ENCODE assay signal across 8 mouse cellular contexts in the genomic region with DNA sequence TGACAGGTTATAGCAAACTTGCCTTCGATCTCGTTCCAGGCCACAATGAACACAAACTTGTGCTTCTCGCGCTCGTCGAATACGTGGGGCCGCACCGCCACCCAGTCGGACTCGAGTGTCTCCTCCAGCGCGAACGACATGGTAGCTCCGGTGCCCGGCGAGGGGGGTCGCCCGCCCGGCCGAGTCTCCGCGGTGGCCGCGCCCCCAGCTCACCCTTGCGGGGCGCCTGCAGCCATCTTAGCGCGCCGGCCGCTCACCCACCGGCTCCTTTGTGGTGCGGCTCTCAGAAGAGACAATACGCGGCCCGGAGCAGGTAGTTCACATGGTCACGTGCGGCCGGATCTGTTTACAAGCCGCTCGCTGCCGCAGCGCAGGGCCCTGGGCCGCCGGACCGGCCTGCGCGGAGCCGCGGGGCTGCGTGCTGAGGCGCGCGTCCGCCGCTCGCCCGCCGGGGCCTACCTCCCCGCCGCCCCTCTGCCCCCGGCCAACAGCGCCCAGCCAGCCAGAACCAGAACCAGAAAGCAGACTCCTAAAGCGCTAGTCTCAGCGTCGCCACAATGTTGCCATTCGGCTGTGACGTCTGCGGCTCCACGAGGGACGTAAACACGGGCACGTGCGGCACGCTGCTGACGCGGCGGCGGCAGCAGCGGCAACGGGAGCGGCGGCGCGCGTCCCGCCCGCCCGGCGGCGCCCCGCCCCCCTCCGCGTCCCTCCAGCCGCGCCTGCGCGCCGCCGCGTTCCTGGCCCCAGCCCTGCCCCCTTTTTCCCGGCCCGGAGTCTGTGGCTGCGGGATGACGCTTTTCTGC. TPM values are rescaled to one million over a fixed set of nuclear protein-coding genes. Genes with fewer than 3 reads are reported as not detected.
DNase-seq lines count a peak whose midpoint lies in the region; ATAC-seq and TF ChIP-seq lines count a peak whose summit lies in the region.

A gene (minus strand): TSS at position 642 of the 806 bp plus-strand sequence.

- peaks cover 3% of the 10 kb centered on the region for H3K27me3 ChIP-seq in CH12.LX (replicated peaks)
- H3K27me3 ChIP-seq in forebrain, embryonic 12.5 days: no peaks in the 10 kb centered on the region
- H3K27me3 ChIP-seq in liver, postnatal 0 days (ENCODE audit: insufficient read depth, low read length): no peaks in the 10 kb centered on the region
- H3K27me3 ChIP-seq in neural tube, embryonic 14.5 days (ENCODE audit: control insufficient read depth, insufficient read depth, low read length): no peaks in the 10 kb centered on the region

- TF ChIP-seq EP300 in CH12.LX (IDR thresholded peaks at IDR 0.05; ENCODE audit: low read length): no peak
- no peak for TF ChIP-seq EP300 in liver, postnatal 0 days (IDR thresholded peaks at IDR 0.05; ENCODE audit: low read depth)

- TF ChIP-seq RAD21 in CH12.LX (IDR thresholded peaks at IDR 0.05; ENCODE audit: low read depth, low read length): no peak

- H3K36me3 ChIP-seq in CH12.LX (replicated peaks in 1 of 2; ENCODE audit: control insufficient read depth in 1 of 2, insufficient read depth in 1 of 2, low read length in 1 of 2): peaks cover 0 to 8% of the 10 kb centered on the region in 2 experiments
- H3K36me3 ChIP-seq in forebrain, embryonic 12.5 days (replicated peaks): no peaks in the 10 kb centered on the region
- H3K36me3 ChIP-seq in liver, postnatal 0 days (replicated peaks; ENCODE audit: insufficient read depth, low read length): no peaks in the 10 kb centered on the region; the same call in 1 of the 2 replicates
- H3K36me3 ChIP-seq in neural tube, embryonic 14.5 days (ENCODE audit: control insufficient read depth, insufficient read depth, low read length): no peaks in the 10 kb centered on the region

- in situ Hi-C loops in CH12.LX (cut with MboI; ENCODE audit: low pct_ligation_motif_present, low pct_unique_long_range_greater_than_20kb, low sequenced_read_pairs): no loop called here

- peak; percentile 93 for ATAC-seq in forebrain, embryonic 12.5 days (ENCODE audit: low FRiP score)
- ATAC-seq in liver, postnatal 0 days: peak; percentile 90
- peak; percentile 96 for ATAC-seq in neural tube, embryonic 14.5 days (ENCODE audit: low read depth)

- H3K9me3 ChIP-seq in CH12.LX (replicated peaks; ENCODE audit: low read length): no peaks in the 10 kb centered on the region
- no peaks in the 10 kb centered on the region for H3K9me3 ChIP-seq in forebrain, embryonic 12.5 days
- no peaks in the 10 kb centered on the region for H3K9me3 ChIP-seq in liver, postnatal 0 days (ENCODE audit: low read length)
- no peaks in the 10 kb centered on the region for H3K9me3 ChIP-seq in neural tube, embryonic 14.5 days (ENCODE audit: control insufficient read depth, low read length)

- dilution Hi-C loops in CH12.LX (cut with MboI; ENCODE audit: extremely low pct_ligation_motif_present, extremely low pct_unique_long_range_greater_than_20kb, low sequenced_read_pairs): no loop called here

- intact Hi-C loops in heart, postnatal 10 days (cut with DNase I): loop anchor here (2.0 to 5.0 kb wide), 3 partner anchors 97 to 191 kb away; no protein-coding TSS in a partner anchor

- DNase-seq in CH12.LX (ENCODE audit: extremely low read depth): peak; percentile 62
- DNase-seq in c-Kit-positive CD71-positive TER-119-negative erythroid progenitor cells, embryonic 14.5 days (ENCODE audit: low read depth): peak; percentile 52
- DNase-seq in heart, postnatal 10 days: peak; percentile 88 to 90
- peak; percentile 55 for DNase-seq in large intestine, adult 2 months (ENCODE audit: low read depth, low spot score)
- peak; percentile 90 for DNase-seq in liver, postnatal 0 days
- DNase-seq in testis, postnatal 10 days (ENCODE audit: low spot score): peak; percentile 95

- TF ChIP-seq POLR2A in CH12.LX (IDR thresholded peaks at IDR 0.05; ENCODE audit: low read depth, low read length): peak; percentile 58; the same call in 1 of the 2 replicates

- H3K4me2 ChIP-seq in CH12.LX (ENCODE audit: insufficient read depth, low read depth, poor library complexity, severe bottlenecking): peak within 1 kb of the TSS; percentile 71
- peak within 1 kb of the TSS; percentile 84 for H3K4me2 ChIP-seq in forebrain, embryonic 12.5 days
- H3K4me2 ChIP-seq in liver, postnatal 0 days (ENCODE audit: low read depth, low read length): peak within 1 kb of the TSS; percentile 73
- H3K4me2 ChIP-seq in neural tube, embryonic 14.5 days (ENCODE audit: low read depth, low read length): peak within 1 kb of the TSS; percentile 70

- peak within 1 kb of the TSS; percentile 32; the same call in 1 of the 2 replicates for H3K27ac ChIP-seq in CH12.LX (ENCODE audit: insufficient read depth, low read depth)
- peak within 1 kb of the TSS; percentile 94 for H3K27ac ChIP-seq in forebrain, embryonic 12.5 days
- peak within 1 kb of the TSS; percentile 99 for H3K27ac ChIP-seq in liver, postnatal 0 days (ENCODE audit: low read depth)
- peak within 1 kb of the TSS; percentile 93 for H3K27ac ChIP-seq in neural tube, embryonic 14.5 days (ENCODE audit: low read depth, low read length)

- WGBS in forebrain, embryonic 12.5 days: under 1% methylated on average over 85 of the region's 105 CpGs
- WGBS in large intestine, adult 2 months: 1% methylated on average over 104 of the region's 105 CpGs
- 1% methylated on average over 79 of the region's 105 CpGs for WGBS in liver, postnatal 0 days (ENCODE audit: insufficient replicate concordance)
- under 1% methylated on average over 101 of the region's 105 CpGs for WGBS in neural tube, embryonic 14.5 days

- peak within 1 kb of the TSS; percentile 80 to 91 (median 84) for H3K4me3 ChIP-seq in CH12.LX (replicated peaks in 1 of 3; ENCODE audit: low read depth in 2 of 3, low read length in 2 of 3, poor library complexity in 1 of 3)
- peak within 1 kb of the TSS; percentile 97 for H3K4me3 ChIP-seq in forebrain, embryonic 12.5 days (replicated peaks)
- peak within 1 kb of the TSS; percentile 87 for H3K4me3 ChIP-seq in liver, postnatal 0 days (ENCODE audit: low read depth, low read length)
- peak within 1 kb of the TSS; percentile 84 for H3K4me3 ChIP-seq in neural tube, embryonic 14.5 days (ENCODE audit: low read depth, low read length)

- H3K9ac ChIP-seq in CH12.LX (ENCODE audit: insufficient read depth, low read depth): peak within 1 kb of the TSS; percentile 62
- peak within 1 kb of the TSS; percentile 95 for H3K9ac ChIP-seq in forebrain, embryonic 12.5 days
- H3K9ac ChIP-seq in liver, postnatal 0 days (replicated peaks): peak within 1 kb of the TSS; percentile 90
- peak within 1 kb of the TSS; percentile 81 for H3K9ac ChIP-seq in neural tube, embryonic 14.5 days (replicated peaks; ENCODE audit: low read depth, low read length)

- TF ChIP-seq CTCF in CH12.LX (conservative IDR thresholded peaks at IDR 0.05 in 1 of 2, IDR thresholded peaks at IDR 0.05 in 1 of 2; ENCODE audit: low read depth in 2 of 2, low read length in 2 of 2): no peak
- TF ChIP-seq CTCF in liver, postnatal 0 days (IDR thresholded peaks at IDR 0.05; ENCODE audit: low read depth): no peak

- H3K4me1 ChIP-seq in CH12.LX (ENCODE audit: control insufficient read depth in 1 of 2, insufficient read depth in 2 of 2): peaks cover 0 to 27% of the 10 kb centered on the region in 2 experiments; a peak in 2 of 4 replicates
- H3K4me1 ChIP-seq in forebrain, embryonic 12.5 days: peaks cover 28% of the 10 kb centered on the region
- peaks cover 14% of the 10 kb centered on the region for H3K4me1 ChIP-seq in liver, postnatal 0 days (ENCODE audit: insufficient read depth)
- H3K4me1 ChIP-seq in neural tube, embryonic 14.5 days (ENCODE audit: control insufficient read depth, insufficient read depth, low read length): peaks cover 18% of the 10 kb centered on the region

- peaks cover 4% of the 10 kb centered on the region for H3K79me2 ChIP-seq in CH12.LX (replicated peaks; ENCODE audit: control insufficient read depth, extremely low read depth, insufficient read depth, poor library complexity, severe bottlenecking)

TF ChIP-seq in CH12.LX, 34 proteins besides CTCF, POLR2A, EP300 and RAD21 (continues in another document):
- TF ChIP-seq SIN3A (IDR thresholded peaks at IDR 0.05; ENCODE audit: low read length) (peak; percentile 76), USF1 (IDR thresholded peaks at IDR 0.05; ENCODE audit: low read depth, low read length) (peak; percentile 42), IRF4 (IDR thresholded peaks at IDR 0.05; ENCODE audit: low read depth, low read length) (0 out of 2 replicates have a peak, but pooled peaks have one; percentile 8), MAFK (IDR thresholded peaks at IDR 0.05; ENCODE audit: insufficient replicate concordance, low read length) (no peak), USF2 (conservative IDR thresholded peaks at IDR 0.05; ENCODE audit: low read depth, low read length) (no peak), JUN (IDR thresholded peaks at IDR 0.05; ENCODE audit: insufficient read depth, low read depth, low read length) (no peak), POLR2AphosphoS2 (IDR thresholded peaks at IDR 0.05; ENCODE audit: low read depth, low read length) (no peak), MAZ (IDR thresholded peaks at IDR 0.05; ENCODE audit: low read depth, low read length) (no peak), NELFE (IDR thresholded peaks at IDR 0.05; ENCODE audit: low read depth, low read length) (no peak), UBTF (IDR thresholded peaks at IDR 0.05; ENCODE audit: low read depth, low read length) (no peak), JUND (conservative IDR thresholded peaks at IDR 0.05; ENCODE audit: low read depth, low read length) (no peak), MEF2A (IDR thresholded peaks at IDR 0.05; ENCODE audit: borderline replicate concordance, low read depth, low read length) (no peak), ETS1 (conservative IDR thresholded peaks at IDR 0.05; ENCODE audit: low read depth, low read length) (peak; percentile 50; the same call in 1 of the 2 replicates), RCOR1 (conservative IDR thresholded peaks at IDR 0.05; ENCODE audit: low read depth, low read length) (0 out of 2 replicates have a peak, but pooled peaks have one; percentile 18), KAT2A (IDR thresholded peaks at IDR 0.05; ENCODE audit: insufficient replicate concordance, low read length) (no peak), HCFC1 (IDR thresholded peaks at IDR 0.05; ENCODE audit: low read depth, low read length) (0 out of 2 replicates have a peak, but pooled peaks have one; percentile 15), NRF1 (IDR thresholded peaks at IDR 0.05; ENCODE audit: low read depth, low read length) (peak; percentile 87)

RNA-seq across cellular contexts. Expression of the gene that starts here (rescaled TPM):
- 2.5 and 3.3 TPM in 2 replicates for total RNA-seq in CH12.LX (2012; rRNA removed)
- 2.0 and 2.4 TPM in 2 replicates for total RNA-seq in CH12.LX (2014; rRNA removed)
- polyA plus RNA-seq in CH12.LX (2012; ENCODE audit: insufficient read length, low read depth): 2.8 and 3.3 TPM in 2 replicates
- polyA plus RNA-seq in forebrain, embryonic 12.5 days (2016; fragmentation: Nextera tagmentation; extraction: Ambion mirVana): 4.0 and 8.0 TPM in 2 replicates
- 10 to 100 TPM; 41.9 to 43.9 TPM for total RNA-seq in heart, postnatal 10 days (2021)
- polyA plus RNA-seq in large intestine, adult 2 months (2012; rRNA removed): 2.2 and 2.9 TPM in 2 replicates
- polyA plus RNA-seq in liver, postnatal 0 days (2015; fragmentation: Nextera tagmentation; extraction: Ambion mirVana): 2.7 and 2.8 TPM in 2 replicates
- polyA plus RNA-seq in neural tube, embryonic 14.5 days (2014; fragmentation: Nextera tagmentation; extraction: Ambion mirVana): 6.9 and 9.9 TPM in 2 replicates

Comparison
In these comparisons a context has a peak if more than half of its experiments do, and no peak if none do; other contexts are left out.
1. Peak in every context shown above with its lines: DNase-seq, ATAC-seq, H3K4me3 ChIP-seq and H3K27ac ChIP-seq.
2. RNA of the gene that starts here (total RNA-seq): 41.9 to 43.9 TPM in heart, postnatal 10 days; 2.0 to 3.3 TPM in CH12.LX; every median in the first group is over 10 times any median in the second.
3. H3K27ac ChIP-seq: peak in every context shown above with its lines; median percentile 99 in liver, postnatal 0 days; 94 in forebrain, embryonic 12.5 days; 93 in neural tube, embryonic 14.5 days; 32 in CH12.LX.